Mouse (Mus musculus): ENCODE measurements around the gene Ino80d.
A peak's percentile ranks its signal among the peaks of the same experiment; 100 is the strongest.
"Not testable (repeated sequence)": the region's sequence is repeated elsewhere in the genome, so short reads cannot be mapped to it uniquely, and the experiment has no call there.

The Ino80d gene

GRCm38 (mm10) chr1:63114136-63114781, at the start of gene Ino80d:
Gene Ino80d, minus strand, starts transcription at chr1:63114667.
- peak; percentile 74 for DNase-seq (ENCODE audit: low spot score)

GRCm38 (mm10) chr1:63140231-63140630, 25.8 kb upstream of the Ino80d start:
- no peak for DNase-seq (ENCODE audit: low spot score)

GRCm38 (mm10) chr1:63138586-63138985, 24.1 kb upstream of the Ino80d start:
- not testable (repeated sequence) for DNase-seq (ENCODE audit: low spot score)

GRCm38 (mm10) chr1:63137971-63138370, 23.5 kb upstream of the Ino80d start:
- DNase-seq (ENCODE audit: low spot score) = no peak

GRCm38 (mm10) chr1:63134530-63134929, 20.1 kb upstream of the Ino80d start:
- DNase-seq (ENCODE audit: low spot score) = no peak

- no peak for DNase-seq (ENCODE audit: low spot score)
Observed at GRCm38 (mm10) chr1:63131766-63132165, 17.3 kb upstream of the Ino80d start.

GRCm38 (mm10) chr1:63130883-63131282, 16.4 kb upstream of the Ino80d start:
- DNase-seq (ENCODE audit: low spot score) = no peak

- DNase-seq (ENCODE audit: low spot score) = peak; percentile 20
Observed at GRCm38 (mm10) chr1:63129857-63130690, 15.6 kb upstream of the Ino80d start.

GRCm38 (mm10) chr1:63129273-63129672, 14.8 kb upstream of the Ino80d start:
- DNase-seq (ENCODE audit: low spot score) = no peak

- DNase-seq (ENCODE audit: low spot score) = no peak
Observed at GRCm38 (mm10) chr1:63126206-63126605, 11.7 kb upstream of the Ino80d start.

GRCm38 (mm10) chr1:63123823-63124450, 9.5 kb upstream of the Ino80d start:
- DNase-seq (ENCODE audit: low spot score) = no peak

GRCm38 (mm10) chr1:63122005-63122404, 7.5 kb upstream of the Ino80d start:
- DNase-seq (ENCODE audit: low spot score) = no peak

- DNase-seq (ENCODE audit: low spot score) = no peak
Observed at GRCm38 (mm10) chr1:63120382-63120781, 5.9 kb upstream of the Ino80d start.

- no peak for DNase-seq (ENCODE audit: low spot score)
Observed at GRCm38 (mm10) chr1:63119675-63120074, 5.2 kb upstream of the Ino80d start.

- DNase-seq (ENCODE audit: low spot score) = peak; percentile 27
Observed at GRCm38 (mm10) chr1:63115540-63115939, 1.1 kb upstream of the Ino80d start.

- peak; percentile 30 for DNase-seq (ENCODE audit: low spot score)
Observed at GRCm38 (mm10) chr1:63115096-63115495, 629 bp upstream of the Ino80d start.

GRCm38 (mm10) chr1:63113274-63114135, 962 bp downstream of the Ino80d start:
- DNase-seq (ENCODE audit: low spot score) = peak; percentile 45

GRCm38 (mm10) chr1:63112865-63113261, 1.6 kb downstream of the Ino80d start:
- DNase-seq (ENCODE audit: low spot score) = peak; percentile 38

GRCm38 (mm10) chr1:63112151-63112864, 2.2 kb downstream of the Ino80d start:
- no peak for DNase-seq (ENCODE audit: low spot score)

- peak; percentile 56 for DNase-seq (ENCODE audit: low spot score)
Observed at GRCm38 (mm10) chr1:63110536-63111285, 3.8 kb downstream of the Ino80d start.
